8 mouse cellular contexts compared by ENCODE assay signal in genomic region chr6:54565665-54566545, GRCm38 (mm10). TPM values are rescaled to one million over a fixed set of nuclear protein-coding genes. Genes with fewer than 3 reads are reported as not detected.
DNase-seq lines count a peak whose midpoint lies in the region; ATAC-seq and TF ChIP-seq lines count a peak whose summit lies in the region.

Scrn1 (minus strand) TSS chr6:54566489.

- H3K36me3 ChIP-seq in hindbrain, embryonic 16.5 days (ENCODE audit: control insufficient read depth, insufficient read depth, low read length), result no peaks in the 10 kb centered on the region

- no peaks in the 10 kb centered on the region for H3K27me3 ChIP-seq in hindbrain, embryonic 16.5 days (replicated peaks; ENCODE audit: control insufficient read depth, insufficient read depth, low read length)

- H3K27ac ChIP-seq in cortical plate, adult 2 months (ENCODE audit: insufficient read depth, low read length), result peak within 1 kb of the TSS; percentile 19
- H3K27ac ChIP-seq in hindbrain, embryonic 16.5 days (ENCODE audit: low read depth, low read length), result peak within 1 kb of the TSS; percentile 96

- no peaks in the 10 kb centered on the region for H3K9me3 ChIP-seq in hindbrain, embryonic 16.5 days (ENCODE audit: control insufficient read depth, low read length)

- no peak for TF ChIP-seq CTCF in cortical plate, adult 2 months (IDR thresholded peaks at IDR 0.05; ENCODE audit: extremely low read depth, insufficient read depth, low read length)

- H3K4me3 ChIP-seq in cortical plate, adult 2 months (ENCODE audit: insufficient read depth, low read length), result peak within 1 kb of the TSS; percentile 55
- peak within 1 kb of the TSS; percentile 63 for H3K4me3 ChIP-seq in hindbrain, embryonic 16.5 days (ENCODE audit: low read length)

- H3K4me2 ChIP-seq in hindbrain, embryonic 16.5 days (ENCODE audit: low read length), result peak within 1 kb of the TSS; percentile 86

- H3K9ac ChIP-seq in hindbrain, embryonic 16.5 days (ENCODE audit: low read depth, low read length), result peak within 1 kb of the TSS; percentile 90

- ATAC-seq in hindbrain, embryonic 16.5 days, result peak; percentile 87

- peak; percentile 68; the same call in 1 of the 2 replicates for TF ChIP-seq POLR2A in cortical plate, adult 2 months (IDR thresholded peaks at IDR 0.05; ENCODE audit: extremely low read depth, insufficient read depth, low read length)

- peaks cover 7% of the 10 kb centered on the region for H3K4me1 ChIP-seq in cortical plate, adult 2 months (ENCODE audit: control insufficient read depth, insufficient read depth, low read length)
- H3K4me1 ChIP-seq in hindbrain, embryonic 16.5 days (ENCODE audit: control insufficient read depth, insufficient read depth, low read depth, low read length), result peaks cover 23% of the 10 kb centered on the region

- peak; percentile 84 for DNase-seq in adrenal gland, postnatal 14 days
- peak; percentile 62 for DNase-seq in gastrocnemius, postnatal 10 days
- peak; percentile 52 to 85 for DNase-seq in left cerebral cortex, adult 8-10 months (ENCODE audit: low spot score in 2 of 2)
- peak; percentile 63 for DNase-seq in lung, postnatal 36 days
- peak; percentile 85 for DNase-seq in right cerebral cortex, postnatal 25 days
- DNase-seq in c-Kit-positive CD71-positive TER-119-positive erythroid progenitor cells, embryonic 14.5 days (ENCODE audit: low spot score), result no peak

- WGBS in hindbrain, embryonic 16.5 days, result under 1% methylated on average over 57 of the region's 60 CpGs

RNA-seq across cellular contexts. Expression of gene Scrn1, which starts in this region (rescaled TPM):
- total RNA-seq in adrenal gland, postnatal 14 days (2021), result 24.8 and 31.0 TPM in 2 replicates
- polyA plus RNA-seq in cortical plate, adult 2 months (2012; rRNA removed), result 102 and 115 TPM in 2 replicates
- 10 to 100 TPM; 14.3 to 15.9 TPM for total RNA-seq in gastrocnemius, postnatal 10 days (2021)
- polyA plus RNA-seq in hindbrain, embryonic 16.5 days (2015; fragmentation: Nextera tagmentation; extraction: Ambion mirVana), result 109 and 114 TPM in 2 replicates
- 100 to 1,000 TPM; 158 to 168 (median 161) TPM for total RNA-seq in left cerebral cortex, adult 8-10 months (2022)
